Mouse (Mus musculus) CD4-positive helper T cell, adult 2 months (primary cell): ENCODE measurements around the gene Prrc2a.
"Not testable (repeated sequence)": the region's sequence is repeated elsewhere in the genome, so short reads cannot be mapped to it uniquely, and the experiment has no call there.

Experiments used
- DNase-seq: peaks from one replicate; pipeline ENCODE4 v3.0.0-alpha.2; 2012; ENCODE audit warnings: low read depth, missing footprints, low spot score

Prrc2a gene

GRCm38 (mm10) chr17:35134801-35135590 lies 29.7 kb downstream of the Prrc2a start, which contains the start of gene Bag6:
Gene Bag6 (plus strand): TSS chr17:35135178.
- DNase-seq: peak; percentile 98

- no peak for DNase-seq
These were observed 31.2 kb downstream of the Prrc2a start for GRCm38 (mm10) chr17:35133517-35133916.

GRCm38 (mm10) chr17:35132174-35132560 lies 32.5 kb downstream of the Prrc2a start:
- no peak for DNase-seq

DNA sequence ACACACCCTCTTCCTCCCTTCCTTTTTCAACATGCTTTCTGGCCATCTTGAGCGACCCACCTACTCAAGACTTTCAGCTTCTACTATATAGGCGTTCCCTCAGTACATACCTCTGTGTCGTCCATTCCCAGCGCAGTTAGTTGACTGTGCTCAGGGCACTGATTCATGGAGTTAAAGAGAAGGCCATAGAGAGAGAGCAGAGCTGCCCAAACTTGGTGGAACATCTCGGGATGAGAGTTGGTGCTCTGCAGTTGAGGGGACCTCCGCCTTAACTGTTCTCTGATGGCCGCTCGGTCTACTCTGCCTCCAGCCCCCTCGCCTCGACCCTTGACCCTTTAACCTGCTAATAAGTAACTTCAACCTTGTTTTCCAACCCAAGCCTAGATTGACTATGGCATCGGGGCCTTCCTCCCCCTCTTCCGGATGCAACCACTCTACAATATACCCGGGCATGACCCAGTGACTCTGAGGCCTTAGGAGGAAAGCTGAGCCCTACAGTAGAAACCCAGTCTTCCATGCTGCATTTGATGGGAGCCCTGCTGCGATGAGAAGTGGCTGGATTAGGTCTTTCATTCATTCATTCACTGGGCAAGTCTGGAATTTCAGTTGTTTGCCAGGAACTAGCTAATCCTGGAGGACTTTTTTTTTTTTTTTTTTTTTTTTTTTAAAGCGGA lies 33.1 kb downstream of the Prrc2a start, which contains the start of gene Apom:
Gene Apom, minus strand, starts transcription at position 551 of the 674 bp plus-strand sequence.
- no peak for DNase-seq

DNA sequence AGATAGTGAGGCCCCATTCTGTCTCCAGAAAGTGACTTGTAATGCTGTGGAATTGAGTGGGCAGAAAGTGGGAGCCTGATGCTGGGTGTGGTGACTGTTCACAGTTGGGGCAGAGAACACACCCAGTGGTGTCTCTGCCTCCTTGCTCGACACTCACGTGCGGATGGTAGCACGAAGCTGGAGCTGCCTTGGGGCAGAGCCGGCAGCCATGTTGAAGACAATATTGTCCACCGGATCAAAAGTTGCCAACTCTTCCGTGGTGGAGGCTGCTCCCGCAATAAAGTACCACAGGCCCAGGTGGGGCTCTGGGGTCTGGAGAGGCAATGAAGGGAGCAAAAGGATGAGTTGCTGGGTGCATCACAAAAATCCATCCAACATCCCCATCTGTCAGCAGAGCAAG lies 33.7 kb downstream of the Prrc2a start:
- DNase-seq: no peak

- no peak for DNase-seq
These were observed 35.7 kb downstream of the Prrc2a start for GRCm38 (mm10) chr17:35128996-35129395.

- no peak for DNase-seq
These were observed 37.7 kb downstream of the Prrc2a start for GRCm38 (mm10) chr17:35127017-35127416.

- peak; percentile 87 for DNase-seq
These were observed 38.5 kb downstream of the Prrc2a start, which contains the start of gene D17H6S53E for GRCm38 (mm10) chr17:35126206-35126611. Gene D17H6S53E (plus strand): TSS chr17:35126373.

DNA sequence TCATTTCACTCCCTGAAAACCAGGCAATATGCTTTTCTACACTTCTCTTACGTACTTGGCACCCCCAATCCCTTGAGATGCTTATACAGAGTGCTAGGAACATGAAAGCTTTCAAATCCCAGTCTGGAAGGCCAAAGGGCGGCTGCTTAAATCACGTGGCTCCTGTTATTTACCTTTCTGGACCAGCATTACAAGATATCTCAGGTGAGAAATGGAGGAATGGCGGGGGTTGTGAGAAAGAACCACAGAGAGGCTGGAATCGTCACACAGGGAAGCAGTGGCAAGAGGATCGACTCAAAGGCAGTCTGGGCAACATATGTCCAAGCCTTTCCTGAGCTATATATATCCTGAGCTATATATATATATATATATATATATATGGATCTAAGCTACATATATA lies 39.1 kb downstream of the Prrc2a start:
- DNase-seq: no peak

DNA sequence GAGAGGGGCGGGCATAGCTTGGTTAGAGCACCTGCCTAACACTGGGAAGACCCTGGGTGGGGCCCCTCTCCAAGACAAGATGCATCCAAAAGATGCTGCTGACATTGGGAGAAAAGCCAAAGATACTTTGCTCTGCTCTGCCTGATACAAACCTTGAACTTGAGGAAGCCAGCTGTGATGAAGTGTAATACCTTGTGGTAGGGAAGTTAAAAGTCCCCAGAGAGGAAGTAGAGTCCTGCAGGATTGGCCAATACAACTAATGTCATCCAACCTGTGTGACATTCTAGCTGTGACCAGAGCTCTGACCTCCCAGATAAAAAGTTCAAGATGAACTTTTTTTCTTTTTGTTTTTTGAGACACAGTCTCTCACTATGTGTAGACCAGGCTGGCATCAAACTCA lies 39.6 kb downstream of the Prrc2a start:
- no peak for DNase-seq

GRCm38 (mm10) chr17:35124261-35124896 lies 40.3 kb downstream of the Prrc2a start:
- not testable (repeated sequence) for DNase-seq

DNA sequence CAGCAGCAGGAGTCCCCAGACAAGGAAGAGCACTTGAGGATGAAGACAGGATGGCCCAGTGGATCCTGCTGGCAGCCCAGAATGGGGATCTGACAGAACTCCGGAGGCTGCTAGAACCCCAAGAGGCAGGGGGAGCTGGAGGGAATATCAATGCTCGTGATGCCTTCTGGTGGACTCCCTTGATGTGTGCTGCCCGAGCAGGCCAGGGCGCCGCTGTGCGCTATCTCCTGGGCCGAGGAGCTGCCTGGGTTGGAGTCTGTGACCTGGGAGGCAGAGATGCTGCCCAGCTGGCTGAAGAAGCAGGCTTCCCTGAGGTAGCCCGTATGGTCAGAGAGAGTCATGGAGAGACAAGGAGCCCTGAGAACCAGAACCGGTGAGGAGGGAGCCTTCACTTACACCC lies 41.4 kb downstream of the Prrc2a start:
- DNase-seq: not testable (repeated sequence)

GRCm38 (mm10) chr17:35121871-35122303 lies 42.8 kb downstream of the Prrc2a start, which contains the start of gene Csnk2b:
Gene Csnk2b (minus strand): TSS chr17:35122053.
- DNase-seq: peak; percentile 77

GRCm38 (mm10) chr17:35121143-35121799 lies 43.4 kb downstream of the Prrc2a start, which contains the start of gene Gpank1:
Gene Gpank1 (plus strand): TSS chr17:35121455.
- DNase-seq: peak; percentile 99

- DNase-seq: no peak
These were observed 44.0 kb downstream of the Prrc2a start for GRCm38 (mm10) chr17:35120745-35121142.

DNA sequence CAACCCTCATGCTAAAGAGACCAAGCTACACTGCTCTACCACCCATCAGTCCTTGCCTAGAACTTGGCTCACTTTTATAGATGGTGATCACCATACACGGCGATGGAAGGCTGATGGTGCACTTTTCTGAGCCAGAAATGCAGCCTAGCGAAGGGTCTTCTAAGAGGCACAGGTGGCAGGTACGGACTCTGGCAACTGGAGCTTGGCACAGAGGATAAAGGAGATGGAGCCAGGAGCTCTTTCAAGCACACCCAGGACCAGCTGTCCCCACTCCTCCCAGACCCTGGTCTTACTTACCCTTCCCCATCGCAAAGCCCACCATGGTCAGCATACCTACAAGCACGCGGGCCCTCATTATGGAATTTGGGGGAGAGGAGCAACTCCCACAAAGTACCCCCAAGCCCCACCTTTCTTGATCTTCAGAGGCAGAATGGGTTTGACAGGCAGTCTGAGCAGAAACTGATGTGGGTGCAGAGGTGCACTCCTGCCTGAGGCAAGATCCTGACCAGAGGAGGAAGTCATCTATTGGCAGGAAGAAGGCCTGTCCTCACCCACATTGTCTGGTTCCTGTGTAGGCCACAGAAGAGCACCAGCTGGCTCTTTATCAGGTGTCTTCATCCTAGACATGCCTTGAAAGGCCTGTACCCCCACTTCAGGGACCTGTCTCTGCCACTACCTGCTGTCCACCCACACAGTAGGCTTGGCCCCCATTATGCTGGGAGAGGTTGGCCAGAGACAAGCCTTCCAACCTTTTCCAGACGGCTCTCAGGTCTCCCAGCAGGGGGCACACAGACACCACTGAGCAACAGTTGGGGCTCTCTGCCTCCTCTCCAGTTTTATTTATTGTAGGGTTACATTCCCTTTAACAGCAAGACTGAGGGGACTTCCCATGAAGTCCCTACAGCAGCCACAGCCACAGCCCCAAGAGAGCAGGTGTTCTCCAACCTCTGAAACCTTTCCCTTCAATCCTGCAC lies 49.4 kb downstream of the Prrc2a start, which contains the start of gene Ly6g5b:
Gene Ly6g5b, minus strand, starts transcription at position 383 of the 974 bp plus-strand sequence.
- peak; percentile 59 for DNase-seq

GRCm38 (mm10) chr17:35111774-35112173 lies 52.9 kb downstream of the Prrc2a start:
- no peak for DNase-seq

DNA sequence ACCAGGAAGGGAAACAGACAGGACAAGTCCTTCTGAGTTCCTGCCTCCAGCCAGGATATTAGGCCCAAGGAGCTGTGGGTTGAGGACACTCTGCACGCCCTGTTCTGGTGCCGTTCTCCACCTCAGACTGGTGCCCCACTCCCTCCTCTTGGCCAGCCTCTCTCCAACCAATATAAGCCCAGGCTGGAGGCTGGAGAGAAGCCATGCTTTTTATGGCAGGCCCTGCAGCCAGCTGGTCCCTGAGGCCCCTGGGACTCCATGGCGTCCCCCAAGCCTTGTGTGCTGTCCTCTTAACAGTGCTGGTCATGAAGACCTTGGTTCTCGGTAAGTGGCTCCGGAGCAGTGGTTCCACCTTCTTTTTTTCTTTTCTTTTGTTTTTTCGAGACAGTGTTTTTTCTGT lies 56.6 kb downstream of the Prrc2a start, which contains the start of gene Ly6g5c:
Gene Ly6g5c, plus strand, starts transcription at position 183 of the 400 bp plus-strand sequence.
- DNase-seq: no peak

DNA sequence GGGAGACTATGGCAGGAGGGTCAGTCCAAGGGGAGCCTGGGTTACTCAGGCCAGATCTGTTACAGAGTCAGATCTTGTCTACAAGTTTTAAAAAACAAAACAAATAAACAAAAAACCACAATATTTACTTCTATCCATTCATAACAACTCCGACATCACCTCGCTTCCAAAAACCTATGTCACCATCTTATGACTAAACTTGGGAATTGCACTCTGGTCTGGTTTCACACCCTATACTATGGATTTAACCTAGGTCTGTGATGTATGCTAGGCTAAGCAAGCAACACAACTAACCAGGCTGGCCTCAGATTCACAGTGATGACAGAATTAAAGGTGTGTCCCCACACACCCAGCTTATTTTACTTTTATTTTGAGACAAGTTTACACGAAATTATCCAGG lies 58.2 kb downstream of the Prrc2a start:
- DNase-seq: no peak
